Mouse (Mus musculus): Measurements from ENCODE around the gene Klc2. TPM values are rescaled to one million over a fixed set of nuclear protein-coding genes. Genes with fewer than 3 reads are reported as not detected.
A peak's percentile ranks its signal among the peaks of the same experiment; 100 is the strongest.

Klc2 gene
- total RNA-seq, 2 experiments from 2014 or later = 43.7 to 43.8 TPM

- DNase-seq = peak; percentile 76
These were observed 46.6 kb downstream of the Klc2 start for GRCm38 (mm10) chr19:5071545-5072369.

- DNase-seq = no peak
These were observed 47.3 kb downstream of the Klc2 start for GRCm38 (mm10) chr19:5071077-5071476.

- DNase-seq = no peak
These were observed 48.4 kb downstream of the Klc2 start for GRCm38 (mm10) chr19:5069978-5070377.

- no peak for DNase-seq
These were observed 48.9 kb downstream of the Klc2 start for GRCm38 (mm10) chr19:5069486-5069885.

GRCm38 (mm10) chr19:5068570-5069234 lies 49.7 kb downstream of the Klc2 start:
- no peak for DNase-seq

GRCm38 (mm10) chr19:5067867-5068569 lies 50.3 kb downstream of the Klc2 start, which contains the start of gene Cd248:
Gene Cd248, plus strand, starts transcription at chr19:5068078.
- peak; percentile 86 for DNase-seq

GRCm38 (mm10) chr19:5067040-5067799 lies 51.1 kb downstream of the Klc2 start:
- peak; percentile 31 for DNase-seq

GRCm38 (mm10) chr19:5065104-5065503 lies 53.3 kb downstream of the Klc2 start:
- DNase-seq = peak; percentile 51

- DNase-seq = peak; percentile 46
These were observed 55.9 kb downstream of the Klc2 start for GRCm38 (mm10) chr19:5062446-5062845.

- DNase-seq = no peak
These were observed 56.3 kb downstream of the Klc2 start for GRCm38 (mm10) chr19:5062041-5062440.

GRCm38 (mm10) chr19:5060365-5061330 lies 57.7 kb downstream of the Klc2 start:
- DNase-seq = peak; percentile 47

GRCm38 (mm10) chr19:5058801-5059771 lies 59.3 kb downstream of the Klc2 start:
- DNase-seq = peak; percentile 48

GRCm38 (mm10) chr19:5057876-5058775 lies 60.2 kb downstream of the Klc2 start:
- no peak for DNase-seq

Other genes with a start within 250 kb of the Klc2 start
- gene Actn3, start 240.7 kb downstream of the Klc2 start, total RNA-seq (2021) = 1 to 10 TPM in 1 of 2 experiments, under 1 TPM in 1; 0.38 to 2.2 TPM
- gene Zdhhc24, start 239.9 kb downstream of the Klc2 start, total RNA-seq (2021) = 1 to 10 TPM; 4.8 to 5.2 TPM
- gene Bbs1, start 211.9 kb downstream of the Klc2 start, total RNA-seq (2021) = 1 to 10 TPM; 4.3 to 4.6 TPM
- 10 to 100 TPM; 39.7 to 40.2 TPM for gene Dpp3, start 190.3 kb downstream of the Klc2 start, total RNA-seq (2021)
- gene Peli3, start 175.4 kb downstream of the Klc2 start, total RNA-seq (2021) = 1 to 10 TPM in 1 of 2 experiments, under 1 TPM in 1; 0.71 to 1.2 TPM
- 10 to 100 TPM; 60.9 to 63.8 TPM for gene Mrpl11, start 156.4 kb downstream of the Klc2 start, total RNA-seq (2021)
- gene Npas4, start 128.2 kb downstream of the Klc2 start, total RNA-seq (2021) = under 1 TPM; 0.57 to 0.68 TPM
- gene Slc29a2, start 94.7 kb downstream of the Klc2 start, total RNA-seq (2021) = 10 to 100 TPM; 20.0 to 20.8 TPM
- 10 to 100 TPM; 33.0 to 36.8 TPM for gene B4gat1, start 79.7 kb downstream of the Klc2 start, total RNA-seq (2021)
- gene AC124502.3, start 79.7 kb downstream of the Klc2 start, total RNA-seq (2021) = 1 to 10 TPM; 1.6 to 2.0 TPM
- 10 to 100 TPM; 16.7 to 18.2 TPM for gene Brms1, start 77.2 kb downstream of the Klc2 start, total RNA-seq (2021)
- 1 to 10 TPM; 2.2 to 2.9 TPM for gene Rin1, start 68.1 kb downstream of the Klc2 start, total RNA-seq (2021)
- 10 to 100 TPM; 25.8 to 27.1 TPM for gene Cd248, start 50.5 kb downstream of the Klc2 start, total RNA-seq (2021)
- gene Tmem151a, start 33.0 kb downstream of the Klc2 start, total RNA-seq (2021) = 1 to 10 TPM; 3.8 to 4.1 TPM
- 10 to 100 TPM; 70.2 to 72.5 TPM for gene Yif1a, start 30.0 kb downstream of the Klc2 start, total RNA-seq (2021)
- 1 to 10 TPM; 1.8 to 2.1 TPM for gene Cnih2, start 20.0 kb downstream of the Klc2 start, total RNA-seq (2021)
- gene Rab1b, start 11.5 kb downstream of the Klc2 start, total RNA-seq (2021) = 100 to 1,000 TPM; 188 to 191 TPM
- gene Pacs1, start 154.6 kb upstream of the Klc2 start, total RNA-seq (2021) = 10 to 100 TPM; 27.6 to 28.7 TPM
- gene Sf3b2, start 176.9 kb upstream of the Klc2 start, total RNA-seq (2021) = 100 to 1,000 TPM; 136 to 139 TPM
- gene Gal3st3, start 179.8 kb upstream of the Klc2 start, total RNA-seq (2021) = 1 to 10 TPM; 7.4 to 9.3 TPM
- not detected for gene Catsper1, start 217.2 kb upstream of the Klc2 start, total RNA-seq (2021)
- 1 to 10 TPM in 1 of 2 experiments, under 1 TPM in 1; 0.81 to 3.0 TPM for gene Cst6, start 231.0 kb upstream of the Klc2 start, total RNA-seq (2021)
- 10 to 100 TPM; 35.0 to 37.3 TPM for gene Eif1ad, start 248.2 kb upstream of the Klc2 start, total RNA-seq (2021)
- 100 to 1,000 TPM; 234 to 244 TPM for gene Banf1, start 248.6 kb upstream of the Klc2 start, total RNA-seq (2021)

Measured in heart, postnatal 4 days (tissue).